Mouse (Mus musculus) CD8-positive naive resting alpha-beta T cell, adult 2 months (primary cell): ENCODE measurements around the gene Dtx4.

Experiments used
- DNase-seq, 2 experiments: peaks; one replicate each; pipeline ENCODE4 v3.0.0; 2022; ENCODE audit warnings: low read depth in 2 of 2, low spot score in 2 of 2

The Dtx4 gene

GRCm38 (mm10) chr19:12494187-12494458, 7.1 kb downstream of the Dtx4 start:
- DNase-seq: no peak

GRCm38 (mm10) chr19:12493453-12494186, 7.6 kb downstream of the Dtx4 start:
- no peak for DNase-seq

DNA sequence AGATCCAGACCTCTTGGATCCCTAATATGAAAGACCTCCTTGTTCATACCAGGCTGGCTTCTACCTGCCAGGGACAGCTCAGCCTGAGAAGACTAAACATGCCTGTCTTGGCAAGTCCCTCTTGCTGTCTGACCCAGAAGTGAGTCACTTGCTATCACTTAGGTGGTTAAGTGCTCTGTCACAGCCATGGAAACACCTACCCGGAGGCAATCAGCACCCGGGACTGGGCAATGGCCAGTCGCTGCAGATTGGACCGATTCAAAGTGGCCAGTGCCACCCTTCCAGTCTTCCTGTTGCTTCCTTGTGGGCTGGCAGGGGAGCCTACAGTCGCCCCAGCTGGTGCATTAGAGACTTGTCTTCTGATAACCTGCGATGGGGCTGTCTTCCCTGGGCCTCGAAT, 9.6 kb downstream of the Dtx4 start:
- no peak for DNase-seq

GRCm38 (mm10) chr19:12489675-12490570, 11.3 kb downstream of the Dtx4 start:
- DNase-seq: no peak

- DNase-seq: no peak
Observed at GRCm38 (mm10) chr19:12488969-12489674, 12.1 kb downstream of the Dtx4 start.

- peak; percentile 40 to 55 for DNase-seq
Observed at GRCm38 (mm10) chr19:12488205-12488966, 12.9 kb downstream of the Dtx4 start.

DNA sequence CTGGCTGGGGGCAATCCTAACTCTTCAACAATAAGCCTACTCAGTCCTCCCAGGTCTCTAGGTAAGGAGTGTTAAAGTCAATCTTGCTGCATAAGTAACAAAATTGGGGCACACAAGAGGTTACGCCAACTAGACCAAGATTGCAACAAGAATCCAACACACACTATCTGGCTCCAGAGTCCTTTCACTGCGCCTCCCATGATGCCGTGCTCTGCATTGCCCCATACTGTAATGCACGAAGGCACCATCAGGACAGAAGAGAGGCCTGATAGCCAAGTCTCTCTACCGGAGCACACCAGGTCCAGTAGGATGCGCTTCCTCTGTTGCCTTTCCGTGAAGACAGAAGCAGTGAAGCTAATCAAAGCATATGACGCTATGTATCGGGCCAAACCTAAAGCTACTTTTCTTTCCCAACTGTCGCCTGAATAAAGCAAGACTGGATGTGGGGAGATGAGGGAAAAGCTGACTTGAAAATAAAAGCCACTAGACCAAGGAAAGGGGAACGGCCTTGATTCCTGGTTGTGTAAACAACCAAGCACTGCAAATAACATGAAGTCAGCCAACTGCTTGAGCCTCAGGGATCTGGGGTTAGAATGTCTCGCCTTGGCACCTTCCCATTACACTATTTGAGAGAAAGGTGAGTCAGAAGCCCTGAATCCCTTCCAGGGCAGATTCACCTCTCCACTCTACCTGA, 13.6 kb downstream of the Dtx4 start:
- no peak for DNase-seq

GRCm38 (mm10) chr19:12486875-12487274, 14.4 kb downstream of the Dtx4 start:
- DNase-seq: no peak

- no peak for DNase-seq
Observed at GRCm38 (mm10) chr19:12485631-12486030, 15.6 kb downstream of the Dtx4 start.

DNA sequence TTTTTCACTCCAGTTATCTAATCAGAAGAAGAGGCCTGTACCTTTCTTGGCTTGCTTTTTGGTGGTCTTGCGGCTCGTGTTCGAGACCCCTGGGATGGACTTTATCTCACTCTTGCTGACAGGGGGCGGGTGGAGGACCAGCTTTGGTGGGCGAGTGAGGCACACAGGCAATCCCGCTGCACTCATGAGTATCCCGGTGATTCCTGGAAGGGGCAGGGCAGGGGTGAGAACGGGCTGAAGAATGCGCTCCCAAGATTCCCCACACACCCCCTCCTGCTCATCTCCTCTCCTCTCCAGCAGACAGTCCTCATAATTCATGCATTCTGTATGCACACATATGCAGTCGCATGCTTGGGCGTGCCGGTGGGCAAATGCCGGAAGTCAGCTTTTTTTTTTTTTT, 16.0 kb downstream of the Dtx4 start:
- DNase-seq: no peak

GRCm38 (mm10) chr19:12484210-12484609, 17.0 kb downstream of the Dtx4 start:
- DNase-seq: no peak

DNA sequence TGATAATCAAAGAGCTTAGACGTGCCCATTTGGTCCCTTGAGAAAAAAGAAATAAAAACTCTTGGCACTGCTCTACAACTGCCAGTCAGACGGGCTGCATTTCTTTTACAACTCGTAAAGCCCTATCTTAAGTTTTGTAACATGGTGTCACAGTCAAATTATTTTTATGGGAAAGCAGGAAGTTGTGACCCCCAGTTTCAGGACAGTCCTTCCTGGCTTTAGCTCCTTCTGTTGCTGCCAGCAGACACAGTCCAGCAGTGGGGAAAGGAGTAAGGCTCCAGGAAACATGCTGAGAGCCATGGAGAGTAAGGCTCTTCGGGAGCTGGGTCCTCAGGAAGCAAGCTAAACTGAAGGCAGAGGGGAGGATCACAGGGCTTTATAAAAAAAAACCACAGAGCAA, 17.5 kb downstream of the Dtx4 start:
- DNase-seq: no peak

GRCm38 (mm10) chr19:12478369-12478768, 22.9 kb downstream of the Dtx4 start:
- no peak for DNase-seq

GRCm38 (mm10) chr19:12476721-12477270, 24.5 kb downstream of the Dtx4 start:
- peak; percentile 43 to 66 for DNase-seq

DNA sequence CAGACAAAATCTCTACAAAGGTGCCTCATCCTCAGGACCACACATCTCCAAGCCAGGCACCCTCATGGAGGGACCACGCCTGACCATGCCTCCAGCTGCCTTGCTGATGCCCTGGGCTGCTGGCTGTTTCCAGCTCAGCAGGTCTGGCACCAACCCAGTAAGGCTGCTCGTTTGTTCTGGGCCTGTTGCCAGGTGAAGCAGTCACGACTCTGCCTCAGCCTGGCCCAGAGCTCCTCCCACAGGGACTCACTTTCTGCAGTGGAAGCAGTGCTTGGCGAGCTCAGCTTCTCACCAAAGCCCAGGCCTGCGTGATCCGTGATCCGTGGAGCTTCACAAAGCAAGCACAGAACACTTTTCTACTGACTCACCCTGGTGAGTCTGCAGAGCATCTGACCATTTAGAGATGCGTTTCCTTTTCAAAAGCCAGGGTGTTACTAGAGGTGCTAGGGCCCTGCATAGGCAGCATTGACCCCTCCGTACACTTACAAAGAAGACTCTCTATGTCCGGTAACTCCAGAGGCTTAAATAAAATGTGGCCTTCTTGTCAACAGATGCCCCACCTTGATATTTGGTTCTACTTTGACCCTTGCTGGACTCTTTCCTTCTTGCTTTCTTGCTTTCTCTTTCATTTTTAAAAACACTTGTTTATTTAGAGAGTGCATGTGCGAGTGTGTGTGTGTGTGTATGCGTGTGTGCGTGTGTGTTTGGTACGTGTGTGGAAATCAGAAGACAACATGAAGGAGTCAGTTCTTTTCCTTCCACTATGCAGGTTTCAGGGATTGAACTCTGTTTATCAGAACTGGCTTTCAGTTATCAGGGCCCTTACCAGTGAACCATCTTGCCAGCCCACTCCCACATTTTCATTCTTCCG, 25.6 kb downstream of the Dtx4 start:
- DNase-seq: peak; percentile 52 to 60

DNA sequence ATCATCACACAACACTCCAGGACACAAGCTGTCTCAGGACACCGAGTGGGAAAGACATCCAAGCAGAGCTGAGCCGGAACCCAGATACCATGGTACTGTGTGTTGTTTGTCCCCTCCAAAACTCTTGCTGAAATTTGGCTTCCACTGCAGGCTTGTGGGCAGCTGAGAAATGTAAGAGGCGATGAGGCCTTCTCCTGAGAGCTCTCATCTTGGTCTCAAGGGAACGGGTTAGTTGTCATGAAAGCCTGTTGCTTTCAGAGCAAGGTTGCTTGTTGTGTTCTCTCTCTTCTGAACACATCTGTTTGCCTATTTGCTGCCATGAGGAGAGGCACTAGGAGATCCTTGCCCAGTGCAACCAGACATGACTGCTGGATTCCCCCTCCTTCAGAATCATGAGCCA, 27.3 kb downstream of the Dtx4 start:
- no peak for DNase-seq

GRCm38 (mm10) chr19:12473201-12473641, 28.0 kb downstream of the Dtx4 start:
- peak; percentile 53 to 75 for DNase-seq

GRCm38 (mm10) chr19:12472381-12472976, 28.8 kb downstream of the Dtx4 start:
- DNase-seq: no peak

GRCm38 (mm10) chr19:12471866-12472265, 29.4 kb downstream of the Dtx4 start:
- peak in 1 of 2 experiments; percentile 43 for DNase-seq
